In genomic region chr7:84137779-84138178, GRCm38 (mm10) we compare ENCODE assay signal across 18 mouse cellular contexts. TPM values are rescaled to one million over a fixed set of nuclear protein-coding genes. Genes with fewer than 3 reads are reported as not detected.
A peak's percentile ranks its signal among the peaks of the same experiment; 100 is the strongest.
DNase-seq lines count a peak whose midpoint lies in the region; ATAC-seq and TF ChIP-seq lines count a peak whose summit lies in the region.
"Had no signal": no experiment of that assay in that cellular context is flagged by ENCODE, and none has a peak within 500 bp of the region (broad histone marks: within the 10 kb centered on the region; RNA-seq: fewer than 3 reads in every experiment).

No protein-coding gene starts in this region.

- no peaks in the 10 kb centered on the region for H3K27me3 ChIP-seq in thymus, adult 2 months (ENCODE audit: control insufficient read depth, insufficient read depth, low read length)
- H3K27me3 ChIP-seq: heart, embryonic 15.5 days; limb, embryonic 12.5 days had no signal

- no peak for DNase-seq in frontal cortex, postnatal 25 days (ENCODE audit: low spot score in 2 of 2)
- DNase-seq in layer of hippocampus, adult 9-11 months: peak; percentile 57
- DNase-seq in layer of hippocampus, adult 11-12 months (ENCODE audit: low spot score): no peak
- DNase-seq in right cerebral cortex, adult 18-20 months: peak; percentile 51
- no peak for DNase-seq in right cerebral cortex, postnatal 4 days
- peak; percentile 31 to 39 for DNase-seq in right cerebral cortex, postnatal 36 days (ENCODE audit: low spot score in 2 of 2)
- no peak for DNase-seq in thymus, adult 2 months
- DNase-seq: adrenal gland, postnatal 36 days; B cell, adult 2 months; cerebellum, adult 18-20 months; gastrocnemius, postnatal 36 days; kidney, postnatal 14 days; lung, adult 18-20 months; thymus, postnatal 25 days had no signal

- no peak overlapping the region for H3K27ac ChIP-seq in thymus, adult 2 months (ENCODE audit: control insufficient read depth, insufficient read depth, low read length)
- H3K27ac ChIP-seq: limb, embryonic 12.5 days had no signal

- no peak for TF ChIP-seq POLR2A in thymus, adult 2 months (IDR thresholded peaks at IDR 0.05; ENCODE audit: control insufficient read depth, extremely low read depth, insufficient read depth, low read length, poor library complexity)

- peak; percentile 82 for ATAC-seq in frontal cortex, adult (ENCODE audit: low TSS enrichment)

- WGBS in thymus, adult 2 months: 64% methylated on average over 3 of the region's 3 CpGs

- no peak overlapping the region for H3K4me3 ChIP-seq in thymus, adult 2 months (ENCODE audit: control insufficient read depth, insufficient read depth, low read length)
- H3K4me3 ChIP-seq: heart, embryonic 15.5 days; limb, embryonic 12.5 days had no signal

- peaks cover 4% of the 10 kb centered on the region for H3K4me1 ChIP-seq in thymus, adult 2 months (replicated peaks; ENCODE audit: control insufficient read depth, insufficient read depth, low read length)

- no peak for TF ChIP-seq CTCF in thymus, adult 2 months (IDR thresholded peaks at IDR 0.05; ENCODE audit: borderline replicate concordance, control insufficient read depth, extremely low read depth, insufficient read depth, low read length, poor library complexity)

- no peaks in the 10 kb centered on the region for H3K36me3 ChIP-seq in thymus, adult 2 months (ENCODE audit: control insufficient read depth, insufficient read depth, low read length)
- H3K36me3 ChIP-seq: heart, embryonic 15.5 days; limb, embryonic 12.5 days had no signal

RNA-seq across cellular contexts. Expression of gene Abhd17c, which starts 13.9 kb away (rescaled TPM):
- 78.7 and 92.3 TPM in 2 replicates for polyA plus RNA-seq in thymus, adult 2 months (2012; rRNA removed)

RNA-seq across cellular contexts. Expression of gene Cemip, which starts 51.5 kb away (rescaled TPM):
- 0.59 and 0.63 TPM in 2 replicates for polyA plus RNA-seq in thymus, adult 2 months (2012; rRNA removed)
- polyA plus RNA-seq: G1E had no signal

Comparison
In these comparisons a context has a peak if more than half of its experiments do, and no peak if none do; other contexts are left out.
1. DNase-seq: peak in layer of hippocampus, adult 9-11 months (single experiment), right cerebral cortex, adult 18-20 months (single experiment) and right cerebral cortex, postnatal 36 days (2 of 2); none in frontal cortex, postnatal 25 days (0 of 2), layer of hippocampus, adult 11-12 months (single experiment), right cerebral cortex, postnatal 4 days (single experiment) and thymus, adult 2 months (single experiment).